Mouse (Mus musculus) spleen, postnatal 10 days (tissue): ENCODE measurements around the gene Cops2.
A peak's percentile ranks its signal among the peaks of the same experiment; 100 is the strongest.

Experiments
- DNase-seq, 2 experiments: peaks; one replicate each; pipeline ENCODE4 v3.0.0; 2021 to 2022; ENCODE audit warnings: low spot score in 2 of 2

Gene Cops2

DNA sequence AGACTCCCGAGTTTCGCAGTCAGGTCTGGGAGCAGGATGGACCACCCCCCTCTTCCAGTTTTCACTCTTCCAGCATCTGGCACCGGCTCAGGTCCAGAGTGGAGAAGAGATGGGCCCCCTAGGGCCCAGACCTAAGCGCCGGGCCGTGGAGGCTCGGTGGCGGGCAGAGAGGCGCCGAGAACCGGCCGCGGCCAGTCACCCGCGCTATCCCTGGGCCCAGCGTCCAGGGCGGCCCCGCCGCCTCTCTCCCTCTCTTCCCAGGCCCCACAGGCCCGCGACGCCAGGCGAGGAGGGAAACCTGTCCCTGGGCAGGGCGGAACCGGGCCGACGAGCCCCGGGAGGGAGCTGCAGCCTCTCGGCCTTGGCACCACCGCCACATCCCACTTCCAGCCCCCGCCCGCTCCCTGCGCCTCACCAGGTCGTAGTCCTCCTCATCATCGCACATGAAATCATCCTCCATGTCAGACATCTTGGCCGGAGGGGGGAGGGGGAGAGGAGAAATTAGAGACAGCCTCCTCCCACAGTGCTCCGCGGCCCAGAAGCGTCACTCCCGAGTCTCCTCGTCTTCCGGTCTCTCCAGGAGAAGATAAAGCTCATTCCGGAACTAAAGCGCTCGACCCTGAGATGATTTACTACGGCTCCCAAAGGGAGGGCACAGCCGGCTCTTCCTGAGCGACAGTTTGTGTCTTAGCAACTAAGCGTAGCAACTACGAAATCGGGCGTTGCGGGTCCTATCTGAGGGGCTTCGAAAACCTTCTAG lies at the start of gene Cops2, which contains the start of gene Galk2:
Gene Cops2 (minus strand): TSS at position 619 of the 760 bp plus-strand sequence.
Gene Galk2 (plus strand): TSS at position 589 of the 760 bp plus-strand sequence.
- DNase-seq: peak; percentile 87 to 95

DNA sequence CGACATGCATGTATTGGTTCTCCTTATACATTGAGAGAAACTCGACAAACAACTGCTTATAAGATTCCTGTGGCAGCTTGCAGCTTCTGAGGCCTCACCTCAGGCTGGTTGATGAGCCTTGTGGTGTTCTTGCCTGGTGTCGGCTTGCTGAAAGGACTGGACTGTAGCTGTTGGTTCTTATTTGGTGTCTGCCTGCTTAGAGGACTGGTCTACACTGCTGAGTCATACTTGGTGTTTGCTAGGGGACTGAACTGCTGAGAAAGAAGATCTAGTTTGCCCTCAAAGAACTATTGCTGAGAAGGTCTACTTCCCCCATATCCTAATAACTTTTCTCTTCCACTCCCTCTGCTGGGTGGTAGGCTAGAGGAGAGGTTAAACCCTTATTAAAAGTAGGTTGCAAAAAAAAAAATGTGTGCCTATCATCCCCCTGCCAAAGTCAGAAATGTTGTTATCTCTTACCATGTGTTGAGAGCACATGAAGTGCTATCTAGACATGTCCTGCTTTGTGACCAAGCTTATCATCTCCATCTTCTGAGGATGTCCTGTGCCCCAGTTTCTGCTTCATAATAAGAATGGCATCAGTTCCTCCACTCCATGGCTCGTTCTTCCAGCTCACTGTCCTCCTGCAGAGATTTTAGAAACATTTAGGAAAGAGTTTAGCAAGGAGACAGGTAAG lies 48.8 kb upstream of the Cops2 start:
- no peak for DNase-seq

DNA sequence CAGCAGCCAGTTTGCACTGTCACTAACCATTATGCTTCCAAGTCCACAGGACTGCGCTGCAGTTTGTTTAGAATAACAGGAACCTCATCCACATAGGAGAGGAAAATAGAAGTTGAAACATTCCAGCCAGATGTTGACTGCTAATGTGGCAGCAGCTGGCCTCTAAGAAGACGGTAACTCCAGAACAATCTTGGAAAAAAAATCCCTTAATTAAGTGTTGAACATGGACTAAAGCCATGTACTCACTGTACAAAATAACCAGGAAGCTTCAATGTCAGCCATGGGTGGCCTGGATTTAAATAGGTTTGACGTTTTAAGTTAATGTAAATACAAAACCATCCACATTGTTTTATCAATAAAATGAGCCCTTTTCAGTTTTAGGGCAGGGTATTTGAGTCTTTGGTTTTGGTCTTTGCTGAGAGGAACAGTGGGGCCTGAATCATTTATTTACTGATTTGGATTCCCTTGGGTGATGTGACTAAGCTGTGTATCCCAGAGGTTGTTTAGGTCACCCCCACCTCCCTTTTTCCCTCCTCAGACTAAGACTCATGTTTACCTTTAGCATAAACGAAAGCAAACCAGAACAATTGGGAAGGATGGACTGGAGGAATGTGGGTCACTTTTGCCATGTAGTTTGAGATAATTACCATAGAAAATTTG lies 47.6 kb upstream of the Cops2 start:
- DNase-seq: no peak

DNA sequence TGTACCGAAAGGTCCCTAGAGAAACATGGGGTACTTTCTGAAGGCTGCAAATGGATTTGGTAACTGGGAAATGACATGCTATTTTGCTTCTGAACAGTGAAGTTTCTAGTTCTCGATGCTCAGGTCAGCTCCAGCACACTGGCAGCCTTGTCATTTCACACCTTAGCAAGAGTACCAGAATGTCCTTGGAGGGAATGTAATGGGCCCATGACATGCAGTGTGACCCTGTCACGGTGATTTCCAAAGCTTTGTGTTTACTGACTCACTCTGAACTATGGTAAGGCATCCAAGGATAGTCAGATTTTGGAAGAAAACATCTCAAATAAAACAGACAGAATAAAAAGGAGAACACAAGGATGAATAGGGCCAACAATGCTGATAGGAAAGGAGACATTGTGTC lies 42.5 kb upstream of the Cops2 start:
- no peak for DNase-seq

DNA sequence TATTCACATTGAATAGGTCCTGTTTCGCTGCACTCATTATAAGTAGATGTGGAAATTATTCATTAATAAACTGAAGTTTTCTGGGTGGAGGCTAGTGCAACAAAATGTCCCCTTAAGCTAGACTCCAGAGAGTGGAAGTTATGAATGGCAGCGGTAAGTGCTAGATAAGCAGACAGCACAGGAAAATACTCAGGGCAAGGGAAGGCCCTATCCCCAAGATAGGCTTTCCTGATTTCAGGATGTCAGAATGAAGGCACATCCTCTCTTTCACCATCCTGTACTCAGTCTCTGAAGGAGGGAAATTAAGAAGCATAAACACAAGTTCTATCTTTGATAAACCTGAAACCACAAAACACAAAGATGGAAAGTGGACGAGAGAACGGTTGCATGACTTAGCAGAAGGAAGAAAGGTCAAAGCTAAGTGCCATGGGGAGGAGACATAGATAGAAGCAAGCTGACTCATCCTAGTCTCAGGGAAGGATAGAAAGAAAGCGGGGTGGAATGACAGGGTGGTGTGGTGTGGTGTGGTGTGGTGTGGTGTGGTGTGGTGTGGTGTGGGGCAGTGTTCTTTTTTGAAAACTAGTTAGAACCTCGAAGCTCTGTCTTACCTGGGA lies 42.0 kb upstream of the Cops2 start:
- DNase-seq: no peak

DNA sequence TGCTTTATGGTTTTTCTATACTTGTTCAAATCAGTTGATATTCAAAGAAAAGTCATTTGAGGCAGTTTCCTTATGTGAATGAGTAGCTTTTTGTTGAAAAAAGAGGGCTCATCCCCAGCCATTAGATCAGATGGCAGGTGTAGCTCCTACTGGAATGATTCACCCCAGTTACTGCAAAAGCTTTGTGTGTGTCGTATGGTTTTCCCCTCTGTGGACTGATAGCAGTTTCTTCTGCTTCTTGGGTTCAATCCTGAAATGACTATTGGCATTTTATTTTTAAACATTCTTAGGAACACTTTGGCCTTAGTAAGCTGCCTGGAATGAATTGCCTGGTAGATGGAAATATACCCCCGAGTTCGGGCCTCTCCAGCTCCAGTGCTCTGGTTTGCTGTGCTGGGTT lies 37.4 kb upstream of the Cops2 start:
- no peak for DNase-seq

DNA sequence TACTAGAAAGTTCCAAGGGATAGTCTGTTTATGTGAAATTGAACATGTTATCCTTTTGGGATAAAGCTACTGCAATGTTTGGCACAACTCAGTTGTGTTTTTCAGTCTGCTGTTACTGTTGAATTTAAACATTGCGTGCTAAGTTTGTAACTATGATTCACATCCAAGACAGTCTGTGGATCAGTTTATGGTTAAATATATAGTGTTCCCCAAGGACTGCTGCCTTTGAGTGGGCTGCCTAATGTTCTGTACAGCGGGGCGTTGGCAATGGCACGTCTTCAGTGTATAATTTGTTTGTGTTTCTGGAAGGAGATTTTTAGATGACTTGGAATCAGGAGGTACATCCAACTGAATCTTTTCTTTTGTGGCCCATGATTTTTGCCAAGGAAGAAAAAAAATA lies 36.2 kb upstream of the Cops2 start:
- no peak for DNase-seq

DNA sequence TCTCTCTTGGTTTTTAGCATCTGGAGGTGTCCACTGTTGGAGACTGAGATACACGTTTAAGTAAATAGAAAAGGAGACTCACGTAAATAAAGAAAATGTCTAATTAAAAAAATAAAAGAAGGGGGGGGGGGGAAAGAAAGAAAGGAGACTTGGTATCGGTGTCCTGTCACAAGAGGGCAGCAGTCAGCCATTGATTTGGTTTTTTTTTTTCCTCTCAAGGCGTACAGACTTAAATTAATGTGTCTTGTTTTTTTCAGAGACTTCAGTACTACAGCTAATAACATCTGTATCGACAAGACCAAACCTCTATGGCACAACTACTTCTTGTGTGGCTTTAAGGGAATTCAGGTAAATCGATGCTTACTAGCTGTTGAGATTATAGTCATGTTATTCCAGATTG lies 34.2 kb upstream of the Cops2 start:
- peak in 1 of 2 experiments; percentile 44 for DNase-seq

DNA sequence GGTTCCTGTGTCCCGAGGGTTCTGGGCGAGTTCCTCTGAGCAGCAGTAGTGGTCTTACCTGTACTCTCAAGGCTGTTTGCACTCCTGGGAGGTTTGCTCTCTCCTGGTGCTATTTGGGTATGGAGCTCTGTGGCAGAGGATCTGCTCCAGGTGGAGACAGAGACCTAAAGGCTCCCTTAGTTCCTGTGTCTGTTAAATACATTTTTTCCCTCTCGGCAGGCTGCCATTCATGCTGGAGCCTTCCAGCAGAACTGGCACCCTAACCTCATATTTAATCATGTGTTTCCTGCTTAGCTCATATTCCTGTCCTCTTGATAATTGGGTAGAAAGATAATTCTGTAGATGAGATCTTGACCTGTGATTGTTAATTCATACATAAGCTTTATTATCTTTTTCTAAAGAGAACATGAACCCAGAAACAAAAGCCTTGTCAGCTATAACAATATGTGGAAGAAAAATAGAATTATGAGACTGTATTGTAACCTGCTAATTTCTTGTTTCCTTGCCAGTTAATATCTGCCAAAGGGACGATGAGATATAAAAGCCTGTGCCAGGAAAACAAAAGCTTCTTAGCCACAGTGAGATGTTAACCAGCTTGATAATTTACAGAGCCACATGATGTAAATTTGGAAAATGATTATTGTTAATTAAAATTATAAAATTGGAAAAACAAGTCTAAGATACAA lies 27.1 kb upstream of the Cops2 start:
- DNase-seq: no peak

DNA sequence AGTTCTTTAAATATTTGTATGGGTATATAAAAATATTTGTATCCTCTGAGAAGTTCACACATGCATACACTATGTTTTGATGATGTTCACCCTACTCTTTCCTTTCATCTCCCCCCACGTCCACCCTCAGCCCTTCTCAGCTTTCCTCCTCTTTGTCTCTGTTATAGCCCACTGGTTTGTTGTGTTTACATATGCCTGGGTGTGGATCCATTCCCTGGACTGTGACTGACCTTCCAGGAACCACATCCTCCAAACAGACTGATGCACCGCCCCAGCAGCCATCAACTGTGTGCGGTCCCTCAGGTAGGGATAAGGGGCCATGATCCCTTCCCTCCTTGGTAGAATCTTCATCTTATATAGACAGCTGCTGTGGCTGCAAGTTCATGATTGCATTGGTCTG lies 11.2 kb upstream of the Cops2 start:
- DNase-seq: no peak

DNA sequence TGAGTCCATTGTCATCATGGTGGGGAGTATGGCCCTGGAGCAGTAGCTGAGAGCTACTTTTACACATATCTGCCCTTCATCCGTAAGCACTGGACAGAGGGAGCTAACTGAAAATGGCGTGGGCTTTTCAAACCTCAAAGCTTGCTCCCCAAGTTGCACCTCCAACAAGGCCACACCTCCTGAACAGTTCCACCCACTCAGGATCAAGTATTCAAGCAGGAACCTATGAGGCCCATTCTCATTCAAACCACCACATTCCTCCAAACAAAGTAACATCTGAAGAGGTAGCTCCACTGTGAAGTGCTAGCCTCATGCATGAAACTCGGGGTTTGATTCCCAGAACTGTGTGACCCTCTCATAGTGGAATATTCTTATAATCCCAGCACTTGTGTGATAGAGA lies 9.4 kb upstream of the Cops2 start:
- no peak for DNase-seq

DNA sequence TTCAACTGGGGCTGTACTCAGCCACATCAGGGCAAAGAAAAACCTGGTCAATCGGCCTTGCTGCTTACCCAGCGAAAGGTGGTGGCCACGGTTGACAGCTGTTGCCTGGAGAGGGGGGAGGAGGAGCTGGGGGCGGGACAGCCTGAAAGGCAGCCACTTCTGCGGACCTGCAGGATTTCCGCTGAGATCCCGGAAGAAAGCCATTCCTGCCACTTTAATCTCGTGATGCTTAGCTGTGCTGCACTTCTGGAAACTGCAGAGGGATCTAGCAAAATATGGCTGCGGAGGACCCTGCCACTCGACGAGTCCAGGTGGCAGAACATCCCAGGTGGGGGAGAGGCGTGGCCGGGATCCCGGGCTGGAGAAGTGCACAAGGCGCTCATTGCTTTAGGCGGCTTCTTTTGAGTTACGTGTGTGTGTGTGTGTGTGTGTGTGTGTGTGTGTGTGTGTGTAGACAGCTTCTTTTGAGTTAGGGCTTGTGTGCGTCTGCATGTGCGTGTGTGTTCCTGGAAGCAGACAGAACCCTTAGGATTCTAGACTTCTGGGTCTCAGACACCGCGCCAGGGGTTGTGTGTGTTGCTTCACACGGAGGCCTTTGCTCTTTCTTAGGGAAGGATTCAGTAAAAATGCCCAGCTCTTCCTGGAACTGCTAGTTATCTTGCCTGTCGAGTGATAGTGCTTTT lies 7.3 kb upstream of the Cops2 start:
- peak; percentile 19 to 63 for DNase-seq

DNA sequence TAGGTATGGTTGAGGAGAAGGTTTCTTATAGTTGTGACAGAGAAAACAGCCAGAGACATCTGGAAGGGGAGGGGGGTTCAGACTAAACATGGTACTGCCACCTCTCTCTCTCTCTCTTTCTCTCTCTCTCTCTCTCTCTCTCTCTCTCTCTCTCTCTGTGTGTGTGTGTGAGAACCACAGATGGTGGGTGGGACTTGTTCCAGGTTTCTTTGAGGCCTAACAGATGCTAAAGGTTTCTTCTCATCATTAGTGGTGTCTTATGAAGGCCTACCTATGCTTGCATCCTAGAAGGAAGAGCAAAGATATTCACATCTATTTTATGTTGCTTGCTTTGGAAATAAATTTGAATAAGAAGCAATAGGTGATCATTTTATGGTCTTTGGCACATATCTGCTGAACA lies 6.6 kb upstream of the Cops2 start:
- DNase-seq: no peak

DNA sequence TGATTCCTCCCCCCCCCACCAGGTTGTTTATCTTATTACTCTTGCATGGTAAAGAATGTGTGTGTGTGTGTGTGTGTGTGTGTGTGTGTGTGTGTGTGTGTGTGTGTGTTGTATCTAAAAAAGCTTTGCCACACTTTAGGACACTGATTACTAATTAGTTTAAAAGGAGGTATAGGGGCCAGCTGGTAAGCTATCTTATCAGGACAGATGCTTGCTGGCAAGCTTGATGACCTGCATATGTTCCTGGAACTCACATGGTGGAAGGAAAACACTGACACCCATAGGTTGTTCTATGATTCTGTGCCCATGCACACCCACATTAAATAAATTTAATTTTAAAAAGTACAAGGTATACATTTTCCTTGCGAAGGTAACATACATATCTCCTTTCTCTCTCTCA lies 5.6 kb upstream of the Cops2 start:
- DNase-seq: no peak

DNA sequence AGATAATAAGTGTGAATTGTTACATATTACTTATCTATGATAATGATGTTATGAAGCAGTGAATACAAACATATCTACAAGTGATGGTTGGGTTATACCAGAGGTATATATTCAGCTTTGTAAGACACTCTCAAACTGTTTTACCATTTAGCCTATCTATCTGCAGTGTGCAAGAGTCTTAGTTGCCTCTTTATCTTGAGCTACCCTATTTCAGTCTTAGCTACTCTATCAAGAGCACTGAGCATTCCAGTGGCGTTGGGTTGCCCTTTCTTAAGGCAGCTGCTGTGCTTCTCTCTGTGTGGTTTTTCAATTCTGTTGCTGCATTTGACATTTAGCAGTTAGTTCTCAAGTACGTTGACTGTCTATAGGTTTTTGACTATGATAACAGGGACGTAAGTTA lies 4.9 kb upstream of the Cops2 start:
- no peak for DNase-seq

DNA sequence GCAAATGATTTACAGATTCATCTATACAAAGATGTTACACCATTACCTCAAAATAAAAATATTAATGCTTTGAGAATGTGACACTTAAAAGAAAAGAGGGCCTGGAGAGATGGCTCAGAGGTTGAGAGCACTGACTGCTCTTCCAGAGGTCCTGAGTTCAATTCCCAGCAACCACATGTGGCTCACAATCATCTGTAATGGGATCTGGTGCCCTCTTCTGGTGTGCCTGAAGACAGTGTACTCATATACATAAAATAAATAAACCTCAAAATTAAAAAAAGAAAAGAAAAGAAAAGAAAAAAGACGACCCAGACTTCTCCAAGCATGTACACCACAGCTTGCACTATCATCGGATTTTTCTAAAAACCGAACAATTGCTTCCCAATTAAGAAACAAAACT lies 1.2 kb downstream of the Cops2 start:
- no peak for DNase-seq

DNA sequence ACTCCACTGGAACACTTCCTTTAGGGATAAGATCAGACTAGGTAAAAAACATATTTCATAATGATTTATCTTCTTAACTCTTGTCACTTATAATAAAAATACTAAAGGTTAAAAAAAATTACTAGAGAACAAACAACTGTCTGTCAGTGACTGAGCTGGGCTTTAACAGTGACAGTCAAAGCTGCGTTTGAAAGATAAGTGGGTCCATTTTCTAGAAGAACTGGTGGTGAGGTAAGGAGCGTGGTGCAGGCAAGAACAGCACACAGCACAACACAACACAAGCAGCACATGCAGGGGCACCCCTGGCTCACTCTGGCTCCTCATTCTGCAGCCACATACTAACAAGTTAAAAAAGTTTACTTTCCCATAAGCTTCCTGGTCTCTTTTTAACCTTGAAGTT lies 7.7 kb downstream of the Cops2 start:
- DNase-seq: no peak

DNA sequence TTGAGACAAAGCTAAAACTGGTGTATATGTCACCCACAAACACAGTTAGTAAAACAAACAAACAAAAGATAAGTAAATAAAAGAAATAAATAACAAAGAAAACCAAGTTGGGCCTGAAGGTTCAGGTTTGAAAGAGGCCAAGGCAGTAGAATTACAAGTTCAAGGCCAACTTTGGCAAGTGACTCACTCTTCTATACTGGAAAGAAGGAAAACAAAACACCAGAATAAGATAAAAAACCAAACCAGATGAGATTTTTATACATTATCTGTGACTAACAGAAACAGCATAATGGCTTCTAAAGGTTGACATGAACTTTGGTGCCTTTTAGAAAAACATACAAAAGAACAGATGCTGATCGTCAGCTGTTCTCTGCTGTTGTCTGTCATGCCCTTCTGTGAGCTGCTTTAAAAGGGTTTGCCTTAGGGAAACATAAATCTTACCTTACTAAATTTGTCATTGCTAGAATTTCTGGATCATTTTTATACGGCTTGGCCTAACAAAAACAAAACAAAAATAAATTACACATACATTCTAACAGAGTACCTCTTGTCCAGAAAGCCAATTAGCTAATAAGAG lies 20.1 kb downstream of the Cops2 start:
- DNase-seq: no peak

DNA sequence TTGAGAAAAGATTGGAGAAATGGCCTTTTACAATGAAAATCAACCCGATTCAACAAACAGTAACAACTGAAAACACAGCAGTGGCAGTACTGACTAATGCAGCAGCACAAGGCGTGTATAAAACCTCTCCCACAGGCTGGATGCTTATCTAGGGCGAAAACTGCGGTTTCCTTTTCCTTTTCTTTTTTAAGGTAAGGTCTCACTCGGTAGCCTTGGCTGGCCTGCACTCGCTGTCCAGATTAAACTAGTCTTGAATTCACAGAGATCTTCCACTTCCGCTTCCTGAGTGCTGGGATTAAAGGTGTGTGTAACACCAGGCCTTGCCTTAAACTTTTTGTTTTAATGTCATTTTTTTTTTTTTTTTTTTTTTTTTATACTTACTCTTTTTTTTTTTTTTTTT lies 20.8 kb downstream of the Cops2 start:
- no peak for DNase-seq

DNA sequence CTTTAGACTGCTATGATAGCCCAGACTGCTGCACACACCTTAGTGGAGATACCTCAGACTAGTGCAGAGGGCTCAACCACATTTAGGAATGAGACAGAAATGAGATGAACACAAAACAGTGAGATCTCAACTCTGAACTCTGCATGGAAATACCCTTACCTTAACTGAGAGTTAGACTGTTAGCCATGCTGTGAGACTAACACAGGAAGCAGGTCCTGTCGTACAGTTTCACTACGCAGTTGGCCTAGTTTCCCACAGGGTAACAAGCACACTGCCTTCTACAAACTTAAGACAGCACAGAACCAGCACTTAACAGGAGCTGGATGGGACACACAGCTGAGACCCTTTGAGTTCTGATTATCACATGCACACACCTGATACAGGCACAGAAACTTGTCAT lies 29.0 kb downstream of the Cops2 start:
- no peak for DNase-seq

DNA sequence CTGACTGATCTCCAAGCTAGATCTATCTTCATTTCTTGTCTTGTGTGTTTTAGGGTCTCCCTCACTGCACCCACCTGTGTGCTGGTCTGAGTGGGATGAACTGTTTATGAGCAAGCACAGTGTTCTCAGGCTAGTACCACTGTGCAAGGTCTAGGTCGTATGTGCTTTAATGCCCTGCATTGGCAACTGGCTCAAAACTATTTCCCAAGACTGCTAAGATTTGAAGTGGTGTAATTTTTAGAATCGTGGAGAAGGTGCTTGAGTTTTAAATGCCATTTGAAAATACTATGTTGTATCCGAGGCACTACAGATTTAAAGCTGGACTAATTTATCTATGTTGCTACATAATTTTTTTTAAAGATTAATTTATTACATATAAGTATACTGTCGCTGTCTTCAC lies 31.0 kb downstream of the Cops2 start:
- DNase-seq: no peak
